Mouse (Mus musculus) liver, adult (tissue): ENCODE results near the gene Urb1.

Source experiments
- GATA4 ChIP-seq: IDR thresholded peaks from 2 replicates; pipeline ENCODE4 v1.6.1; 2014; ENCODE audit warnings: mild to moderate bottlenecking, low read length; ENCODE audit not compliant: insufficient replicate concordance

Gene Urb1

GRCm38 (mm10) chr16:90798446-90798845 is 11.8 kb downstream of the Urb1 start:
- TF ChIP-seq GATA4, result no peak

GRCm38 (mm10) chr16:90794708-90795107 is 15.5 kb downstream of the Urb1 start:
- TF ChIP-seq GATA4, result no peak

GRCm38 (mm10) chr16:90792500-90792899 is 17.7 kb downstream of the Urb1 start:
- no peak for TF ChIP-seq GATA4

- TF ChIP-seq GATA4, result no peak
Observed at GRCm38 (mm10) chr16:90792066-90792465, 18.1 kb downstream of the Urb1 start.

- TF ChIP-seq GATA4, result no peak
Observed at GRCm38 (mm10) chr16:90790946-90791345, 19.3 kb downstream of the Urb1 start.

GRCm38 (mm10) chr16:90788580-90788979 is 21.6 kb downstream of the Urb1 start:
- no peak for TF ChIP-seq GATA4

- peak; percentile 36; the same call in 1 of the 2 replicates for TF ChIP-seq GATA4
Observed at GRCm38 (mm10) chr16:90785257-90785656, 25.0 kb downstream of the Urb1 start.

GRCm38 (mm10) chr16:90783302-90783701 is 26.9 kb downstream of the Urb1 start:
- no peak for TF ChIP-seq GATA4

GRCm38 (mm10) chr16:90779783-90780182 is 30.4 kb downstream of the Urb1 start:
- no peak for TF ChIP-seq GATA4

GRCm38 (mm10) chr16:90775946-90776520 is 34.2 kb downstream of the Urb1 start:
- TF ChIP-seq GATA4, result no peak

- no peak for TF ChIP-seq GATA4
Observed at GRCm38 (mm10) chr16:90774646-90775045, 35.6 kb downstream of the Urb1 start.

- no peak for TF ChIP-seq GATA4
Observed at GRCm38 (mm10) chr16:90774216-90774615, 36.0 kb downstream of the Urb1 start.

- TF ChIP-seq GATA4, result no peak
Observed at GRCm38 (mm10) chr16:90766919-90767454, 43.2 kb downstream of the Urb1 start.

GRCm38 (mm10) chr16:90765195-90765877 is 44.9 kb downstream of the Urb1 start:
- no peak for TF ChIP-seq GATA4

GRCm38 (mm10) chr16:90760515-90760914 is 49.7 kb downstream of the Urb1 start:
- no peak for TF ChIP-seq GATA4

- TF ChIP-seq GATA4, result no peak
Observed at GRCm38 (mm10) chr16:90759335-90759734, 50.9 kb downstream of the Urb1 start.
